ENCODE assay signal across 10 mouse cellular contexts in genomic region chr8:91909637-91910383, GRCm38 (mm10).
DNase-seq lines count a peak whose midpoint lies in the region; TF ChIP-seq lines count a peak whose summit lies in the region.
"Had no signal": no experiment of that assay in that cellular context is flagged by ENCODE, and none has a peak within 500 bp of the region (broad histone marks: within the 10 kb centered on the region; RNA-seq: fewer than 3 reads in every experiment).

No protein-coding gene starts in this region.

- no peak for TF ChIP-seq POLR2A in brain, embryonic 14.5 days (IDR thresholded peaks at IDR 0.05; ENCODE audit: borderline replicate concordance, extremely low read depth, insufficient read depth, insufficient read length, poor library complexity, severe bottlenecking)
- TF ChIP-seq POLR2A in myocyte (IDR thresholded peaks at IDR 0.05; ENCODE audit: insufficient read length, low read depth): no peak

- no peak overlapping the region for H3K27ac ChIP-seq in gastrocnemius, adult 2 months
- H3K27ac ChIP-seq: heart, embryonic 13.5 days; liver, embryonic 12.5 days had no signal

- H3K27me3 ChIP-seq in myocyte (ENCODE audit: control insufficient read depth, insufficient read depth, insufficient read length): no peaks in the 10 kb centered on the region

- no peak overlapping the region for H3K4me3 ChIP-seq in gastrocnemius, adult 2 months
- H3K4me3 ChIP-seq in myocyte: no peak overlapping the region
- H3K4me3 ChIP-seq: heart, embryonic 13.5 days; liver, embryonic 12.5 days had no signal

- DNase-seq in left cerebral cortex, adult 11 months (ENCODE audit: low spot score): peak; percentile 2
- DNase-seq in left cerebral cortex, postnatal 10 days (ENCODE audit: extremely low spot score in 1 of 2, low spot score in 2 of 2): no peak
- DNase-seq in brain, embryonic 14.5 days (ENCODE audit: low read depth): peak; percentile 70
- DNase-seq in gastrocnemius, adult 2 months: peak; percentile 65
- no peak for DNase-seq in c-Kit-positive CD71-positive TER-119-positive erythroid progenitor cells, embryonic 14.5 days (ENCODE audit: low spot score)
- no peak for DNase-seq in spleen, postnatal 36 days (ENCODE audit: low spot score in 2 of 2)
- DNase-seq: kidney, adult 9 months had no signal

- intact Hi-C loops in left cerebral cortex, postnatal 10 days (cut with DNase I): no loop called here
- intact Hi-C loops in gastrocnemius, adult 2 months (cut with DNase I): no loop called here

- H3ac ChIP-seq in myocyte (ENCODE audit: control insufficient read depth, insufficient read length): no peak overlapping the region

- no peak for TF ChIP-seq CTCF in brain, embryonic 14.5 days (IDR thresholded peaks at IDR 0.05; ENCODE audit: borderline replicate concordance, extremely low read depth, insufficient read depth, insufficient read length)
- TF ChIP-seq CTCF in gastrocnemius, adult 2 months (IDR thresholded peaks at IDR 0.05): no peak

- no peaks in the 10 kb centered on the region for H3K36me3 ChIP-seq in myocyte (ENCODE audit: control insufficient read depth, insufficient read depth)
- H3K36me3 ChIP-seq: heart, embryonic 13.5 days; liver, embryonic 12.5 days had no signal

- no peaks in the 10 kb centered on the region for H3K79me2 ChIP-seq in myocyte (ENCODE audit: control insufficient read depth, insufficient read depth)

- H3K4me2 ChIP-seq in myocyte (ENCODE audit: low read depth): peak overlapping the region; percentile 22
- H3K4me2 ChIP-seq: heart, embryonic 13.5 days; liver, embryonic 12.5 days had no signal

TF ChIP-seq in myocyte, 11 proteins besides CTCF, POLR2A, EP300 and RAD21:
- TF ChIP-seq POLR2AphosphoS2 (IDR thresholded peaks at IDR 0.05; ENCODE audit: insufficient read length, low read depth): no peak
- TF ChIP-seq MYOG (IDR thresholded peaks at IDR 0.05; ENCODE audit: control insufficient read depth in 1 of 3, insufficient read depth in 1 of 3, insufficient read length in 2 of 3, low read depth in 2 of 3): peak in 2 of 3 experiments; percentile 22 to 63
- TF ChIP-seq MAX (IDR thresholded peaks at IDR 0.05; ENCODE audit: low read depth): no peak
- TF ChIP-seq TCF12 (IDR thresholded peaks at IDR 0.05; ENCODE audit: insufficient read depth, poor library complexity, severe bottlenecking): peak; percentile 32
- TF ChIP-seq SRF (IDR thresholded peaks at IDR 0.05; ENCODE audit: control insufficient read depth, insufficient read length, low read depth): no peak
- TF ChIP-seq MYOD1 (IDR thresholded peaks at IDR 0.05; ENCODE audit: control insufficient read depth in 1 of 3, insufficient read length in 2 of 3, low read depth in 2 of 3): peak in 2 of 3 experiments; percentile 14 to 79
- TF ChIP-seq CEBPB (IDR thresholded peaks at IDR 0.05; ENCODE audit: insufficient read depth, poor library complexity, severe bottlenecking): no peak

Comparison
In these comparisons a context has a peak if more than half of its experiments do, and no peak if none do; other contexts are left out.
1. DNase-seq: peak in left cerebral cortex, adult 11 months (single experiment), brain, embryonic 14.5 days (single experiment) and gastrocnemius, adult 2 months (single experiment); none in left cerebral cortex, postnatal 10 days (0 of 2), c-Kit-positive CD71-positive TER-119-positive erythroid progenitor cells, embryonic 14.5 days (single experiment) and spleen, postnatal 36 days (0 of 2).